Mouse (Mus musculus) hindbrain, embryonic 12.5 days (tissue): Measurements from ENCODE around the gene Xdh. TPM values are rescaled to one million over a fixed set of nuclear protein-coding genes. Genes with fewer than 3 reads are reported as not detected.

Experiments
- ATAC-seq: fragments of 200-750 bp; cut with Nextera tagmentation; 2 replicates; pipeline ENCODE4 v1.8.0; 2017; ENCODE audit warnings: moderate TSS enrichment; ENCODE audit not compliant: low FRiP score
- H3K27ac ChIP-seq: fragments of 300-500 bp; sonication (generic); 2 replicates; pipeline ENCODE4 v1.5.1; 2016; ENCODE audit warnings: mild to moderate bottlenecking
- H3K27me3 ChIP-seq: fragments of 300-500 bp; sonication (generic); 2 replicates; pipeline ENCODE4 v1.6.1; 2016; ENCODE audit warnings: mild to moderate bottlenecking
- H3K36me3 ChIP-seq: fragments of 300-500 bp; sonication (generic); 2 replicates; pipeline ENCODE4 v1.6.1; 2016; ENCODE audit warnings: mild to moderate bottlenecking
- H3K4me1 ChIP-seq: fragments of 300-500 bp; sonication (generic); 2 replicates; pipeline ENCODE4 v1.6.1; 2016
- H3K4me2 ChIP-seq: fragments of 300-500 bp; sonication (generic); replicated peaks from 2 replicates; pipeline ENCODE4 v1.6.1; 2016; ENCODE audit warnings: mild to moderate bottlenecking
- H3K4me3 ChIP-seq: fragments of 300-500 bp; sonication (generic); 2 replicates; pipeline ENCODE4 v1.5.1; 2016; ENCODE audit warnings: mild to moderate bottlenecking
- H3K9ac ChIP-seq: fragments of 300-500 bp; sonication (generic); 2 replicates; pipeline ENCODE4 v1.6.1; 2016; ENCODE audit warnings: mild to moderate bottlenecking, moderate library complexity
- H3K9me3 ChIP-seq: fragments of 300-500 bp; sonication (generic); replicated peaks from 2 replicates; pipeline ENCODE4 v1.6.1; 2016; ENCODE audit warnings: mild to moderate bottlenecking
- WGBS: fragments of 180-500 bp; shearing (Covaris S2); methylation state at CpG from one replicate; pipeline ENCODE4 v1.1.7; 2016; 5-methylcytosine and 5-hydroxymethylcytosine counted together
- polyA plus RNA-seq: library from polyadenylated mRNA; unstranded; fragments of >200 nt; fragmentation: Nextera tagmentation; extraction: Ambion mirVana; gene quantifications from 2 replicates; pipeline ENCODE4 v1.2.1, GENCODE M21; 2016

Gene Xdh
- polyA plus RNA-seq = 0.18 and 0.31 TPM in 2 replicates

DNA sequence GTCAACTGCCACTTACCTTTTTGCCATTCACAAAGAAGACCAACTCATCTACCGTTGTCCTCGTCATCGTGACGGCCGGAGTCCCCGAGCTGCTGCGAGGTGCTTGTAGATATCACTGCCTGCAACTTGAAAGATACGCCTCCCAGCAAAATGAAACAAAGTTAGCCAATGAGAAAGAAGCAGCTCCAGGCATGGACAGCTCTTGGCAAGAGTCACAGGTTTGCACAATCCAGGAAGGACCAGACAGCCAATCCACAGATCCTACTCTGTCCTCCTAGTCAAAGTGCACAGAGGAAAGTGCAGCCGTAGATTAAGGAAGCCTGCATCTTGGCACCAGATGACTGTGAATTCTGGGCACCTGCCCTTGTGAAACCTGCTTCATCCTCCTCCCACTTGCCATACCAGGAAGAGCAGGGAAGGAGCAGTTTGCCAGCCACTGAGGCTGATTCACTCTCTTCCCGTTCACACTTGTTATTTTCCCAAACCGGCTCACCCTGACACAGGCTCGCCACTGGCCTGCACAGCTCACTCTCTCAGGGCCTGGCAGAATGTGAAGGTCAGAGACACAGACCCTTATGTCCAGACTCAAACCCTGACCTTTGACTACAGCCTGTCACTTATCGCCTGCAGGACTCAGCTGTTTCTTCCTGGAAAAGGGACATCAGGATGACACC is at the start of gene Xdh:
Xdh (minus strand) TSS at position 135 of the 674 bp plus-strand sequence.
- no peaks in the 10 kb centered on the region for H3K27me3 ChIP-seq
- no peak within 1 kb of the TSS for H3K4me3 ChIP-seq
- H3K36me3 ChIP-seq = no peaks in the 10 kb centered on the region
- H3K4me1 ChIP-seq = no peaks in the 10 kb centered on the region
- H3K9ac ChIP-seq = no peak within 1 kb of the TSS
- no peak within 1 kb of the TSS for H3K27ac ChIP-seq
- no peaks in the 10 kb centered on the region for H3K9me3 ChIP-seq
- no peak for ATAC-seq
- 82% methylated on average over 13 of the region's 13 CpGs for WGBS
- no peak within 1 kb of the TSS for H3K4me2 ChIP-seq

DNA sequence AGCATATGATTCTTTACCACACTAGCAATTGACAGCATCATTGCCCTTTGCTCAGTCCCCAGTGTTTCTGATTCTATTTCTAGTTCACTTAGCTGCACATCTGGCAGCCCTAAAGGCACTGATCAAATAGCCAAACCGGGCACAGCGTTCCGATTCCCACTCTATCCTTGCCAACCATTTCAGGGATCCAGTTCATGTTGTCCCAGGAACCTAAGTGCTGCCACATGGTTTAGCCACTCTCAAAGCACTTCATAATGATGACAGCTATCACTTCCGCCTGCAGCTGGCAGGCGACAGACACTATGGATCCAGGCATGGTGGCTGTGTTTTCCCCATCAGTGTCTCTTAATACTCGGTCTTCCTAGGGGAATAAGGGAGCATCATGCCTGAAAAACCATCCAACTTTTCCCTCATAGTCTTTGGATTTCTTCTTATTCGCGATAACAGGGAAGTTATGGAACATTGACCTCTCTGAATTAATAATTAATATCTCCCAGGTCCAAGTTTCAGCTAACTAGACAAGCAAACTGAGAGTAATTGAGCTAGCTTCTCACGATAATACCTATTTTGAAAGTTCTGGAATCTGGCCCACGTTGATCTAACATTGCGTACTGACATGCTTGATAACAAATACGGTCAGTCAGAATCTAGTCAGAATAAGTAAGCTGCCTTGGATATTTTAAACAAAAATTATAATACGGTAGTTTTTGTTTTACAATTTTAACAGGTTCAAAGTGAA is 46.1 kb upstream of the Xdh start:
- H3K4me1 ChIP-seq = no peaks in the 10 kb centered on the region
- no peaks in the 10 kb centered on the region for H3K27me3 ChIP-seq
- ATAC-seq = no peak
- H3K27ac ChIP-seq = no peak overlapping the region
- WGBS = 89% methylated on average over 13 of the region's 13 CpGs
- H3K36me3 ChIP-seq = no peaks in the 10 kb centered on the region
- H3K4me3 ChIP-seq = no peak overlapping the region
- no peak overlapping the region for H3K9ac ChIP-seq
- no peaks in the 10 kb centered on the region for H3K9me3 ChIP-seq
- no peak overlapping the region for H3K4me2 ChIP-seq

DNA sequence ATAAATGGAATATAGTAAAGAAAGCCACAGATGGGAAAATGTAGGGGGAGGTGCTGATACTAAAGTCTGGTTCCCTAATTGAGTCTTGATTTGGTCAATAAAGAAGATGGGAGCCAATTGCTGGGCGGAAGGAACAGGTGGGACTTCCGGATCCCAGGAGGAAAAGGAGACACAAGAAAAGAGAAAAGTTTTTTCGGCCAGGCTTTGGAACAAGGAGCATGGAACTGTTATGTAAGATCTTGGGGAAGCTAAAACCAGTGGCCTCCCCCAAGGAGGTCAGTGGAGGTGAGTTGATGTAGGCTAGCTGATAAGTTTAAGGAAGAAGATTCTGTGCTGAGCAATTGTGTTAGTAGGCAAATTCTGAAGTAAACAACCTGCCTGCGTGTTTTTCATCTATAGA is 41.3 kb upstream of the Xdh start:
- ATAC-seq = no peak
- H3K27me3 ChIP-seq = no peaks in the 10 kb centered on the region
- WGBS = 89% methylated on average over 4 of the region's 4 CpGs
- H3K4me3 ChIP-seq = no peak overlapping the region
- no peaks in the 10 kb centered on the region for H3K9me3 ChIP-seq
- no peak overlapping the region for H3K4me2 ChIP-seq
- no peak overlapping the region for H3K9ac ChIP-seq
- H3K36me3 ChIP-seq = no peaks in the 10 kb centered on the region
- H3K4me1 ChIP-seq = no peaks in the 10 kb centered on the region
- H3K27ac ChIP-seq = no peak overlapping the region

DNA sequence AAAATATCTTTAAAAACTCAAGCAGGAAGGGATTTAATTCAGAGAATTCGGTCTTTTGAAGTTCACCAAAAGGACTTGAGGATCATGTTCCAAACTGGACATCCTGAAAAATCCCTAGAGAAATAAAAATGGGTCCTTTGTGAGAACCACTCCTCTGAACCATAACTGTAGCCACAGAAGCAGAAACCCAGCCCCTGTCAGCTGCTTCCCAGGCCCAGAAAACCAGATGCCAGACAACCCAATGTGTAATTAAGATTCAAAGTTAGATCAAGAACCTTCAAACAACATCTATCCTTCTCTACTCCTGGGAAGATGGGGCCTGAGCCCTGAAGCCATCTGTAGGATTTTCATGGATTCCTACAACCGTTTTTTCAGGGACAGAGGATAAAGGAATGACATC is 36.6 kb upstream of the Xdh start:
- Histone ChIP-seq H3K27me3 (no peaks in the 10 kb centered on the region), H3K4me2 (no peak overlapping the region), H3K9ac (no peak overlapping the region), H3K9me3 (no peaks in the 10 kb centered on the region), H3K4me1 (no peaks in the 10 kb centered on the region), H3K27ac (no peak overlapping the region), H3K36me3 (no peaks in the 10 kb centered on the region), H3K4me3 (no peak overlapping the region)
- WGBS = 86% methylated on average over 2 of the region's 2 CpGs
- ATAC-seq = no peak

DNA sequence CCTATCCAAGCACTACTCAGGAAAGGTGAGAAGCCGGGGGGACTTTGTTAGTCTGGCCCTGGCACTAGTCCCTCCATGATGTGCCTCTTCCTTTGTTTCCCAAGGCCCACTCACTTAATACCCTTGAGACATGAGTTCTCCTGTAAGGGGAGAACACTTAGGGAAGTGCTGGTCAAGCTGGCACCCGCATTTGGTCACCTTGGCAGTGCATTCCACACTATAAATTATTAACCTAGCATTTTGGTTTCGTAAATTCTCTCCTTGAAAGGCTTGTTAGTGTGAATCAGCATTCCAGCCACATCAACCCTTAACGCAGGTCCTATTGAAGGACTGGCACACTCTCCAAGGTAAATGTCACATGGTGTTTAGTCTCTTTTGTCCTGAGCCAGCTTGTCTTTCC is 35.9 kb upstream of the Xdh start:
- H3K27ac ChIP-seq = no peak overlapping the region
- 86% methylated on average over 4 of the region's 4 CpGs for WGBS
- H3K4me1 ChIP-seq = no peaks in the 10 kb centered on the region
- no peaks in the 10 kb centered on the region for H3K27me3 ChIP-seq
- no peak overlapping the region for H3K4me2 ChIP-seq
- no peaks in the 10 kb centered on the region for H3K9me3 ChIP-seq
- no peaks in the 10 kb centered on the region for H3K36me3 ChIP-seq
- no peak overlapping the region for H3K4me3 ChIP-seq
- no peak overlapping the region for H3K9ac ChIP-seq
- no peak for ATAC-seq

DNA sequence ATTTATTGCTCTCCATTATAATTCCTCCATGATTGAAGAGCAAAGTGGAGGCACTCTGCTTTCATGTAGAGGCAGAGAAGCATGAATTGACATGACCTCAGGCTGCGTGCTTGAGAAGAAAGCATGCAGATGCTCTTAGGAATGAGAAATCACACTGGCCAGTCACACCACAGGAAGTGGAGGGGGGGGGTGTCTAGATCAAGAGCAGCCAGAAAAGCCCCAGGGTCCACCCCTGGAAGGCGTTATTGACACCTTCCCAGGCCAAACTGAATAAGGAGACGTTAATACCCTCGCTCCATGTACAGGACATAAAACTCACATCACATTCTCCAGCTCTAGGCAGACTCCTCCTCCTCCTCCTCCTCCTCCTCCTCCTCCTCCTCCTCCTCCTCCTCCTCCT is 34.5 kb upstream of the Xdh start:
- no peak for ATAC-seq
- H3K27me3 ChIP-seq = no peaks in the 10 kb centered on the region
- H3K27ac ChIP-seq = no peak overlapping the region
- 34% methylated on average over 4 of the region's 4 CpGs for WGBS
- no peaks in the 10 kb centered on the region for H3K36me3 ChIP-seq
- no peak overlapping the region for H3K4me2 ChIP-seq
- no peaks in the 10 kb centered on the region for H3K4me1 ChIP-seq
- H3K4me3 ChIP-seq = no peak overlapping the region
- H3K9me3 ChIP-seq = no peaks in the 10 kb centered on the region
- no peak overlapping the region for H3K9ac ChIP-seq

DNA sequence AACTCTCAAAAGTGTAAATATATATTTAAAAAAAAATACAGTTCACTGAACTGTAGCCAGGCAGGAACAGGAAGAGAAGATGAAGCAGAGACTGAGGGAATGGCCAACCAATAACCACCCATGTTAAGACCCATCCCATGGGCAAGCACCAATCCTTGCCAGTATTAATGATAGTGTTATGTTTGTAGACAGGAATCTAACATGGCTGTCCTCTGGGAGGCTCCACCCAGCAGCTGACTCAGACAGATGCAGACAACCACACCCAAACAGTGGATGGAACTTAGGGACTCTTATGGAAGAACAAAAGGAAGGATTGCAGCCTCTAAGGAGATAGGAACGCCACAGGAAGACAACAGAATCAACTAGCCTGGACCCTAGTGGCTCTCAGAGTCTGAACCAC is 32.9 kb upstream of the Xdh start:
- no peak overlapping the region for H3K4me2 ChIP-seq
- 82% methylated on average over 1 of the region's 1 CpGs for WGBS
- H3K36me3 ChIP-seq = no peaks in the 10 kb centered on the region
- ATAC-seq = no peak
- H3K4me3 ChIP-seq = no peak overlapping the region
- no peaks in the 10 kb centered on the region for H3K9me3 ChIP-seq
- H3K27me3 ChIP-seq = no peaks in the 10 kb centered on the region
- H3K27ac ChIP-seq = no peak overlapping the region
- no peaks in the 10 kb centered on the region for H3K4me1 ChIP-seq
- H3K9ac ChIP-seq = no peak overlapping the region

DNA sequence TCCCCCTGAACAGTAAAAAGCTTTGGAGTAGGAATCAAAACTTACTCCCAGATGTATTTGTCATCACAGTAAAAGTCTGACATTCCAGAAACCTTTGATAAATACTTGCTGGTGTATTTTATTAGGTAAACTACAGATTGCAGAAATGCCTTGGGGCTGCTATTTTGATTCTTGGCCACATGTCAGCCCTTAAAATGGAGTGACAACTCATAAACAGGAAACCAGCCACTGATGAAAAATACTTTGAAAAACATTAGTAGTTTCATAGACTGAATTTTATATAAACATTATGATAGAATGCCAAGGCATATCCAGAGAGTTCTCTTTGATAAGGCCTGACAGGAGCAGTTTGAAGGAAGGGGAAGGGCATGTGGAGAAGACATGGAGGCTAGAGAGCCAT is 26.1 kb upstream of the Xdh start:
- Histone ChIP-seq H3K9ac (no peak overlapping the region), H3K27ac (no peak overlapping the region), H3K4me3 (no peak overlapping the region), H3K4me1 (no peaks in the 10 kb centered on the region), H3K36me3 (no peaks in the 10 kb centered on the region), H3K9me3 (no peaks in the 10 kb centered on the region), H3K4me2 (no peak overlapping the region), H3K27me3 (no peaks in the 10 kb centered on the region)
- ATAC-seq = no peak

DNA sequence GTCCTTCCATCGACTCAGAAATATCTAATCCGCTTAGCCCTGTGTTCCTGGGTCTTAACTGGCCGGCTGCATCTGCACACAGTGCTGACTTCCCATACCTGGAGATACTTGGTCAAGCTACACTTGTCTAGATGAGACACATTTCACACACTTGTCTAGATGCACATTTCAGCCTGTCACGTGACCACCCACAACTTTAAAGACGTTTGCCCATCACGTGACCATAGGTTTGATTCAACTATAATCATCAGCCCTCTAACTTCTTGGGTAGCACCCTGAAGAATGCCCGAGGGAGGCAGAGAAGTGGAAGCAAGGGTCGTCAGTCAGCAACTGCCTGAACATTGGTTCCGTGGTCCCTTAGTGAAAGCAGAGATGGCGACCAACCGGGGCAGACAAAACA is 22.7 kb upstream of the Xdh start:
- Histone ChIP-seq H3K36me3 (no peaks in the 10 kb centered on the region), H3K27ac (no peak overlapping the region), H3K9ac (no peak overlapping the region), H3K4me3 (no peak overlapping the region), H3K9me3 (no peaks in the 10 kb centered on the region), H3K27me3 (no peaks in the 10 kb centered on the region), H3K4me2 (no peak overlapping the region), H3K4me1 (no peaks in the 10 kb centered on the region)
- 92% methylated on average over 11 of the region's 11 CpGs for WGBS
- no peak for ATAC-seq

DNA sequence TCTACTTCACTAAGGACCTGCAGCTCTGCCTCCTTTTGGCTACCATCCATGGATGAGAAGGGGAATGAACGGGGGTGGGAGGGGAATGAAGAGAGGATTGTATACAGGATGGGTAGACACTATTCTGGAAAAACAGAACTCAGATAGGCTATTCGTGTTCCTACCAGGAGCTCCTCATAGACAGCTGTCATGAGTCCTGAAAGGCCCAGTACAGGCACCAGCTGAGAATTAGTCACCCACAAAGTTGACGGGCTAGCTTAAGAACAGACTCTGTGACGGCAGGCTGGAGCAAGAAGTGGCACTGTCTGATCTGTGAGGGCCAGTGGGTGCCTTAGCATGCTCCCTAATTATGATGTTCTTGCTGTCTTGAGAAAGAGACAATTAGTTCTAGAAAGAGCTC is 21.3 kb upstream of the Xdh start:
- H3K27ac ChIP-seq = no peak overlapping the region
- H3K36me3 ChIP-seq = no peaks in the 10 kb centered on the region
- H3K4me1 ChIP-seq = no peaks in the 10 kb centered on the region
- H3K4me3 ChIP-seq = no peak overlapping the region
- WGBS = 78% methylated on average over 4 of the region's 4 CpGs
- H3K9me3 ChIP-seq = no peaks in the 10 kb centered on the region
- no peaks in the 10 kb centered on the region for H3K27me3 ChIP-seq
- no peak for ATAC-seq
- H3K4me2 ChIP-seq = no peak overlapping the region
- no peak overlapping the region for H3K9ac ChIP-seq

DNA sequence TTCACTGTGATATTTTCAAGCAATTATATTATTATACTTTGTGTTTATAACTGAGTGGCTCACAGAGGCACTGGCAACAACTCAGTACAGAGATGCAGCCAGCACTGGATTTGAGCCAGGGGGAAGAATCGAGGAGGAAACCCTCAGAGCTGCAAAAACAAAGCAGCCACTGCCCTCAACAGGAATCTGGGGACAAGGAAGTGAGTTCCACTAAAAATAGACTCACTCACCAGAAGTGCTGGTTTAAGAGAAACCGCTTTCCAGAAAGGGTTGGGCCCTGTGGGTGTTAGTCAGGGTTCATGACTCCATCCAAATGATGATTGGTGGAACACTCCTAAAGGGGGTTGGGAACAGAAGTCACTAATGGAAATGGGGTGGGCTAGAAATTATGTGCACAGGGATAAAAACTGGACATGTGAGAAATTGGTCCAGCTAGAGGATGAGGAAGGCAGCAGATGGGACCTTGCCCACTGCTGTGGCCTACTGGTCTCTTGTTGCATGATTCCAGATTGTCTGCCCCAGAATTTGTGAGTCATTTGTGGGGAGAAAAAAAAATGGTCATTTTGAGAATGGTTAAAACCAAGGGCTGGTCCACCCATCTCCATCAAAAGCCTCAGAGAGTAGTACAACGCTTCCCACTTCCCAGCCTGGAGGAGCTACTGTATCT is 20.5 kb upstream of the Xdh start:
- WGBS = 75% methylated on average over 3 of the region's 3 CpGs
- Histone ChIP-seq H3K4me2 (no peak overlapping the region), H3K27me3 (no peaks in the 10 kb centered on the region), H3K9ac (no peak overlapping the region), H3K4me1 (no peaks in the 10 kb centered on the region), H3K9me3 (no peaks in the 10 kb centered on the region), H3K4me3 (no peak overlapping the region), H3K27ac (no peak overlapping the region), H3K36me3 (no peaks in the 10 kb centered on the region)
- ATAC-seq = no peak

DNA sequence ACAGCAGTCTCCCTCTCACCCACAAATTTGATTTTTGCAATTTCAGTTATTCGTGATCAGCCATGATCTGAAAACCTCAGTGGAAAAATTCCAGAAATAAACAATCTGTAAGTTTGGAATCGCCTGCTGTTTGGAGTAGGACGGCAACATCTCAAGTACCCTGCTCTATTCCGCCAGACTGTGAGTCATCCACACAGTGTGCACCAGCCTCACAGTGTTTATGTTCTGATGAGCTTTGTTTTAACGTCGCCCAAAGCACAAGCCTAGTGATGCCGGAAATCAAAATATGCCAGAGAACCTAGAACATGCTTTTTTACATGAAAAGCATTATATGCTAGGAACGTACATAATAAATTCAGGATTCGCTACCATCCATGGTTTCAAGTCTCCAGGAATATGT is 14.9 kb upstream of the Xdh start:
- H3K27me3 ChIP-seq = no peaks in the 10 kb centered on the region
- H3K4me3 ChIP-seq = no peak overlapping the region
- no peak overlapping the region for H3K27ac ChIP-seq
- H3K4me1 ChIP-seq = no peaks in the 10 kb centered on the region
- 92% methylated on average over 9 of the region's 9 CpGs for WGBS
- no peak for ATAC-seq
- no peak overlapping the region for H3K4me2 ChIP-seq
- H3K9ac ChIP-seq = no peak overlapping the region
- H3K9me3 ChIP-seq = no peaks in the 10 kb centered on the region
- no peaks in the 10 kb centered on the region for H3K36me3 ChIP-seq

DNA sequence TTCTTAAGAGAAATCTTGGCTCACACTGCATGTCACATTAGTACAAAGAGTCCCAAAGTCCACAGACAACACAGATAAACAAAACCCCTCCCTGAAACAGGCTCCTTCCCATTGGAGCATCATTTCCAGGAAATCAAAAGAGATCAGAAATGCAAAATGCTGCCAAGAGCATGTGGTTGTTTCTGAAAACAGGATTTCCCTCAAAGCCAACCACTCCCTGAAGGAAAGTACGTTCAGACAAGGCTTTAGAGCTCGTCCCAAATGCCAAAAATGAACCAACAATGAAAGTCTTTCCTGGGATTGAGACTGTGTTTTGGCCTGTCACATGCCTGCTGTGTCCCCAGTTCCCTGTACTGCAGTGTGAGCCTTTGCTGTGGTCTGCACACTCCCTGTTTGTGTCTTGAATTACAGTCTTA is 12.6 kb upstream of the Xdh start:
- no peak overlapping the region for H3K4me2 ChIP-seq
- 65% methylated on average over 2 of the region's 2 CpGs for WGBS
- H3K4me1 ChIP-seq = no peaks in the 10 kb centered on the region
- no peak overlapping the region for H3K9ac ChIP-seq
- H3K27me3 ChIP-seq = no peaks in the 10 kb centered on the region
- ATAC-seq = no peak
- H3K9me3 ChIP-seq = no peaks in the 10 kb centered on the region
- H3K27ac ChIP-seq = no peak overlapping the region
- H3K4me3 ChIP-seq = no peak overlapping the region
- no peaks in the 10 kb centered on the region for H3K36me3 ChIP-seq
